Mouse (Mus musculus): ENCODE data around the gene Klhdc3. TPM values are rescaled to one million over a fixed set of nuclear protein-coding genes. Genes with fewer than 3 reads are reported as not detected.

Klhdc3 gene
- polyA plus RNA-seq, 1 experiment = 62.1 TPM

DNA sequence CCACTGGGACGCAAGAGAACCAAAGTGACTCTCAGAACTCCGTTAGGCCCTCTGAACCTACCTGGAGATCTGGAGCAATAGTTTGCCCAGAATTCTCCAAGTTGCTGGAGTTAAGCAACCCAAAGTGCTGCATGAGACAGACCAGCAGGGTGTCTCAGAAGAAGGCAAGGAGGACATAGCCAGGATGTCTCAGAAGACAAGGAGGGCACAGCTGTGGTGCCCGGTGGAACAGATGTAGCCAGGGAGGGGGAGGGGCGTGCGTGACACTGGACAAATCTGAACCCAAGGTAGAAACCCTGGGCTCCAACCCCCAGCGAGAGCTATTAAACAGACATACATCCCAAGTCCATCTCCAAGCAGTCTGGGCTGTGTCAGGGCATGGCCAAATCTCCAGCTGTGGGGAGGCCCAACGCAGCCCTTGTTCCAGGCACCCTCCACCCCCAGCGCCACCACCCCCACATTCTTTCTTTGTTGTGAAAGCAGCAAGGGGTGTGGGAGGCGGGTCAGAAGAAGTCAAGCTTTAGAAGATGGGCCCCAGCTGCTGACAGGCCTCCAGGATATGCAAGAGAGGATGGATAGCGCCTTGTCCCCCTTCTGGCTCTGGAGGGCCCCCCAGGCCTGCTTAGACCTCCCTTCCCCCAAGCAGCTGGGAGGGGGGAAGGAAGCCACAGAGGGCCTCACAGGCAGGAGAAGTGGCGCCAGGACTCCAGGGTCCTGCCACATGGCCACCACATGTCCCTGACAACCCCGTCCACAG is 50.9 kb downstream of the Klhdc3 start:
- Histone ChIP-seq H3K4me1 (ENCODE audit: control insufficient read depth, insufficient read depth, low read length) (peaks cover 2% of the 10 kb centered on the region; the same call in 1 of the 2 replicates), H3K27ac (ENCODE audit: insufficient read depth, low read length) (peak overlapping the region; percentile 93), H3K4me3 (ENCODE audit: insufficient read depth, low read length) (peak overlapping the region; percentile 46)
- peak; percentile 64 for TF ChIP-seq POLR2A (IDR thresholded peaks at IDR 0.05; ENCODE audit: low read depth, low read length)
- no peak for TF ChIP-seq CTCF (IDR thresholded peaks at IDR 0.05; ENCODE audit: borderline replicate concordance, insufficient read depth, low read length)

DNA sequence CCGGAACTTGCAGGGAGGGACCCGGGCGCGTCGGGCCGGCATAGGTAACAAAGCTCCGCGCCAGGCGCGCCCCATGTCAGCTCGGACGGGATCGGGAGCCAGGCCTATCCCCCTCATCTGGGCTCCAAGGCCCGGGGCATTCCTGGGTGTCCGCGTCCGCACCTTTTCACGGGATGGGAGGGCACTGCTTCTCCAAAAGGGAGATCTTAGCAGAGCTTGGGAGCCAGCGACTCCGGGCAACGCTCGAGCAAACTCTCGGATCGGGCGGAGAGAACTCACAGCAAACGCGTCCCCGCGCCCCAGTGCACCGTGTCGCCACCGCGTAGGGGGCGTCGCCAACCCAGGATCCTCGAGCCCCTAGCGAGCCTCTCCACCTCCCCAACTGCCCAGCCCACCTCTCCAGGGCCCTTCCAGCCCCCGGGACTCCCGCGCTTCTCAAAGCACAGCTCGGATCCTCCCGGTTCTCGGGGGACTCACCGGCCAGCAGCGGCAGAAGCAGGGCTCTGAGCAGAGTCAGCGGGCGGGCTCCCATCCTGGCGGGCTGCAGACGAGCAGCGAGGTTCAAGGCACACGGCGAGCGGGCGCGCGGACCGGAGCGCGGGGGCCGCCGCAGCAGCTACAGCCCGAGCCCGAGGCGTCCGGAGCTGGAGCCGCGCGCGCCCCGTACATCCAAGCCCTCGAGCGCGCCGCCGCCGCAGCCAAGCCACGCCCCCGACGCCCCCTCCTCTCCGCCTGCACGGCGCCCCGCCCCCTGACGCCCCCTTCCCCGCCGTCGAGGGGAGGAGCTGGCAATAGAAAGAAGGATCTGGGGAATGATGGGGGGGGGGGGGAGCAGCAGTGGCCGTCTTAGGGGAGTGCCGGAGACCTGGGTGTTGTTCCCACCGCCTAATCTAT is 51.7 kb downstream of the Klhdc3 start, which contains the start of gene Ptk7:
Ptk7 (minus strand) TSS at position 714 of the 894 bp plus-strand sequence.
- TF ChIP-seq CTCF (IDR thresholded peaks at IDR 0.05; ENCODE audit: borderline replicate concordance, insufficient read depth, low read length) = no peak
- peak; percentile 54 for TF ChIP-seq POLR2A (IDR thresholded peaks at IDR 0.05; ENCODE audit: low read depth, low read length)
- H3K4me3 ChIP-seq (ENCODE audit: insufficient read depth, low read length) = peak within 1 kb of the TSS; percentile 84
- peak within 1 kb of the TSS; percentile 93 for H3K27ac ChIP-seq (ENCODE audit: insufficient read depth, low read length)
- H3K4me1 ChIP-seq (ENCODE audit: control insufficient read depth, insufficient read depth, low read length) = peaks cover 2% of the 10 kb centered on the region; the same call in 1 of the 2 replicates

DNA sequence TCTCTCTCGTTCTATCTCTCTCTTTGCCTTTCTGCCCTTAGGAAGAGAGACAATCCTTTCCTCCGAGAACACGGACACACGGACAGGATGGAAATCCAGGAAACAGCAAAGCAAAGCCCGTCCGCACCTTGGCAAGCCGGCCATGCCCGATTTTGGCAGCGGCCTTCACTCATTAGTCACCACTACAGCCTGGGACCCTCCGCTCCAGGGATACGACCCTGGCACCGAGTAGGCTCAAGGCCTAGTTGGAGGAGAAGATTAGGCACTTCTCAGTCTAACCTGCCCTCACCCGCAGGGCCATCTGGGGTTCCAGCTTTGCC is 52.3 kb downstream of the Klhdc3 start:
- Histone ChIP-seq H3K27ac (ENCODE audit: insufficient read depth, low read length) (peak overlapping the region; percentile 88), H3K4me1 (ENCODE audit: control insufficient read depth, insufficient read depth, low read length) (peaks cover 5% of the 10 kb centered on the region), H3K4me3 (ENCODE audit: insufficient read depth, low read length) (peak overlapping the region; percentile 84)
- TF ChIP-seq CTCF (IDR thresholded peaks at IDR 0.05; ENCODE audit: borderline replicate concordance, insufficient read depth, low read length) = no peak
- TF ChIP-seq POLR2A (IDR thresholded peaks at IDR 0.05; ENCODE audit: low read depth, low read length) = no peak

DNA sequence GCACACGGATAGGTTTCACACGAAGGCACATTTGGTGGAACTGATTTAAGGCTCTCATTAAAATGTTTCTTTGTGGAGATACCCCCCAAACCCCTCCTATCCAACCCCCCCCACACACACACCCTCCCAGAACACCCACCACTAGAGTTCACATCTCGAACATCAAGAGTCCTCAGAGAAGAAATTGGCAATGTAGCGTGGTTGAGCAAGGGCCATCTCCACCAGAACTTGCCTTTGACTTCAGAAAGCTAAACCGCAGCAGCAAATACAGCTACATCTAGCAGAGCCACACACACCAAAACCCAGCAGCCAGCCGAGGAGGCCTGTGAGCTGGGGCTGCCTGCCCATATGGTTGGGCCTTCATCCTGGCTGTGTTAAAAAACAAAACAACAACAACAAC is 53.3 kb downstream of the Klhdc3 start:
- H3K4me1 ChIP-seq (ENCODE audit: control insufficient read depth, insufficient read depth, low read length) = peaks cover 5% of the 10 kb centered on the region
- TF ChIP-seq CTCF (IDR thresholded peaks at IDR 0.05; ENCODE audit: borderline replicate concordance, insufficient read depth, low read length) (no peak), POLR2A (IDR thresholded peaks at IDR 0.05; ENCODE audit: low read depth, low read length) (0 out of 2 replicates have a peak, but pooled peaks have one; percentile 24)
- H3K4me3 ChIP-seq (ENCODE audit: insufficient read depth, low read length) = peak overlapping the region; percentile 84
- peak overlapping the region; percentile 49 for H3K27ac ChIP-seq (ENCODE audit: insufficient read depth, low read length)

DNA sequence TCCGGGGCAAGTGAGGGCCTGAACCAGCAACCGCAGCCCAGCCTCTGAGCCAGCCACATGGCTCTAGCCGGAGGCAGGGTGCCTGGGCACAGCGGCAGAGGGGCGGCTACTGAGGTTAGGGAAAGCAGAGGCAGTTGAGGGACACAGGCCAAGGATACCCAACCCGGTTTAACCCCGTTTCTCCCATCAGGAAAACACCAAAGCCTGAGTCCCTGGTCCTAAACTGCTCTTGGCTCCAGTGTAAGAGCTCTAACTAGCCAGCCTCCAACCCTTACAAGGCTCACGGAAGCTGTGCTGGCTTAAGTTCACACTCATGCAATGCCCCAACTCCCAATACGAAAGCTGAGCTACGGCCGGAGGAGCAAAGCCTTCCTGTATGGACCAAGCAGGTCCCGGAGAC is 56.1 kb downstream of the Klhdc3 start:
- TF ChIP-seq POLR2A (IDR thresholded peaks at IDR 0.05; ENCODE audit: low read depth, low read length) (no peak), CTCF (IDR thresholded peaks at IDR 0.05; ENCODE audit: borderline replicate concordance, insufficient read depth, low read length) (no peak)
- peaks cover 9% of the 10 kb centered on the region for H3K4me1 ChIP-seq (ENCODE audit: control insufficient read depth, insufficient read depth, low read length)
- no peak overlapping the region for H3K4me3 ChIP-seq (ENCODE audit: insufficient read depth, low read length)
- H3K27ac ChIP-seq (ENCODE audit: insufficient read depth, low read length) = peak overlapping the region; percentile 93

Other genes with a start within 250 kb of the Klhdc3 start
- not detected in 2 replicates for gene Slc22a7, start 242.5 kb downstream of the Klhdc3 start, polyA plus RNA-seq (2011; ENCODE audit: insufficient read length, low read depth, missing spikeins)
- 0.27 and 0.35 TPM in 2 replicates for gene Ttbk1, start 193.2 kb downstream of the Klhdc3 start, polyA plus RNA-seq (2011; ENCODE audit: insufficient read length, low read depth, missing spikeins)
- 7.2 and 9.9 TPM in 2 replicates for gene Dnph1, start 184.2 kb downstream of the Klhdc3 start, polyA plus RNA-seq (2011; ENCODE audit: insufficient read length, low read depth, missing spikeins)
- gene Cul9, start 134.5 kb downstream of the Klhdc3 start, polyA plus RNA-seq (2011; ENCODE audit: insufficient read length, low read depth, missing spikeins) = 5.7 and 8.6 TPM in 2 replicates
- 50.9 and 61.2 TPM in 2 replicates for gene Srf, start 124.7 kb downstream of the Klhdc3 start, polyA plus RNA-seq (2011; ENCODE audit: insufficient read length, low read depth, missing spikeins)
- gene Ptk7, start 51.4 kb downstream of the Klhdc3 start, polyA plus RNA-seq (2011; ENCODE audit: insufficient read length, low read depth, missing spikeins) = 145 and 172 TPM in 2 replicates
- gene Klc4, start 34.9 kb downstream of the Klhdc3 start, polyA plus RNA-seq (2011; ENCODE audit: insufficient read length, low read depth, missing spikeins) = 6.5 and 7.2 TPM in 2 replicates
- gene Mrpl2, start 34.7 kb downstream of the Klhdc3 start, polyA plus RNA-seq (2011; ENCODE audit: insufficient read length, low read depth, missing spikeins) = 33.5 and 45.2 TPM in 2 replicates
- 63.6 and 64.4 TPM in 2 replicates for gene Cul7, start 30.6 kb downstream of the Klhdc3 start, polyA plus RNA-seq (2011; ENCODE audit: insufficient read length, low read depth, missing spikeins)
- 29.9 and 32.3 TPM in 2 replicates for gene Rrp36, start 6.6 kb downstream of the Klhdc3 start, polyA plus RNA-seq (2011; ENCODE audit: insufficient read length, low read depth, missing spikeins)
- gene Mea1, start 2.1 kb downstream of the Klhdc3 start, polyA plus RNA-seq (2011; ENCODE audit: insufficient read length, low read depth, missing spikeins) = 111 and 122 TPM in 2 replicates
- gene Ppp2r5d, start 24.2 kb upstream of the Klhdc3 start, polyA plus RNA-seq (2011; ENCODE audit: insufficient read length, low read depth, missing spikeins) = 57.6 and 72.1 TPM in 2 replicates
- gene Pex6, start 30.5 kb upstream of the Klhdc3 start, polyA plus RNA-seq (2011; ENCODE audit: insufficient read length, low read depth, missing spikeins) = 11.1 and 13.1 TPM in 2 replicates
- not detected in 2 replicates for gene Gnmt, start 48.3 kb upstream of the Klhdc3 start, polyA plus RNA-seq (2011; ENCODE audit: insufficient read length, low read depth, missing spikeins)
- gene Cnpy3, start 71.3 kb upstream of the Klhdc3 start, polyA plus RNA-seq (2011; ENCODE audit: insufficient read length, low read depth, missing spikeins) = 29.5 and 29.9 TPM in 2 replicates
- not detected in 2 replicates for gene Ptcra, start 82.8 kb upstream of the Klhdc3 start, polyA plus RNA-seq (2011; ENCODE audit: insufficient read length, low read depth, missing spikeins)
- gene 2310039H08Rik, start 91.7 kb upstream of the Klhdc3 start, polyA plus RNA-seq (2011; ENCODE audit: insufficient read length, low read depth, missing spikeins) = 13.9 and 17.9 TPM in 2 replicates
- gene Rpl7l1, start 101.8 kb upstream of the Klhdc3 start, polyA plus RNA-seq (2011; ENCODE audit: insufficient read length, low read depth, missing spikeins) = 115 and 117 TPM in 2 replicates
- gene Bicral, start 177.6 kb upstream of the Klhdc3 start, polyA plus RNA-seq (2011; ENCODE audit: insufficient read length, low read depth, missing spikeins) = 9.4 and 14.0 TPM in 2 replicates
- gene Tbcc, start 209.8 kb upstream of the Klhdc3 start, polyA plus RNA-seq (2011; ENCODE audit: insufficient read length, low read depth, missing spikeins) = 11.5 and 16.5 TPM in 2 replicates
- not detected in 2 replicates for gene Prph2, start 229.5 kb upstream of the Klhdc3 start, polyA plus RNA-seq (2011; ENCODE audit: insufficient read length, low read depth, missing spikeins)